Mouse (Mus musculus) limb, embryonic 13.5 days (tissue): ENCODE measurements at regions not wholly inside any gene's neighbourhood (a gene's known extent, or its start where the extent isn't known, plus 50 kb on each side); places are given as distances from the start of the nearest gene placed in this dataset.
"Not testable (repeated sequence)": the region's sequence is repeated elsewhere in the genome, so short reads cannot be mapped to it uniquely, and the experiment has no call there.

Experiments
- ATAC-seq: fragments of 200-750 bp; cut with Nextera tagmentation; 2 replicates; pipeline ENCODE4 v1.8.0; 2017; ENCODE audit warnings: low read depth, moderate number of reproducible peaks, moderate TSS enrichment; ENCODE audit not compliant: low FRiP score
- H3K27ac ChIP-seq: fragments of 300-500 bp; sonication (generic); 2 replicates; pipeline ENCODE4 v1.5.1; 2015; ENCODE audit warnings: inconsistent platforms, mild to moderate bottlenecking, moderate library complexity
- H3K27me3 ChIP-seq: fragments of 300-500 bp; sonication (generic); 2 replicates; pipeline ENCODE4 v1.6.1; 2015; ENCODE audit warnings: mild to moderate bottlenecking, inconsistent platforms
- H3K36me3 ChIP-seq: fragments of 300-500 bp; sonication (generic); 2 replicates; pipeline ENCODE4 v1.6.1; 2015; ENCODE audit warnings: inconsistent platforms, mild to moderate bottlenecking, moderate library complexity
- H3K4me1 ChIP-seq: fragments of 300-500 bp; sonication (generic); 2 replicates; pipeline ENCODE4 v1.6.1; 2015; ENCODE audit warnings: inconsistent platforms
- H3K4me2 ChIP-seq: fragments of 300-500 bp; sonication (generic); replicated peaks from 2 replicates; pipeline ENCODE4 v1.6.1; 2015; ENCODE audit warnings: inconsistent platforms, mild to moderate bottlenecking, moderate library complexity
- H3K4me3 ChIP-seq: fragments of 300-500 bp; sonication (generic); 2 replicates; pipeline ENCODE4 v1.5.1; 2015; ENCODE audit warnings: moderate library complexity, mild to moderate bottlenecking, inconsistent platforms
- H3K9ac ChIP-seq: fragments of 300-500 bp; sonication (generic); 2 replicates; pipeline ENCODE4 v1.6.1; 2015; ENCODE audit warnings: mild to moderate bottlenecking, inconsistent platforms
- H3K9me3 ChIP-seq: fragments of 300-500 bp; sonication (generic); 2 replicates; pipeline ENCODE4 v1.6.1; 2016; ENCODE audit warnings: inconsistent platforms
- WGBS: fragments of 180-500 bp; shearing (Covaris S2); methylation state at CpG from one replicate; pipeline ENCODE4 v1.1.7; 2015; 5-methylcytosine and 5-hydroxymethylcytosine counted together

- Histone ChIP-seq H3K4me3 (no peak overlapping the region), H3K9me3 (no peaks in the 10 kb centered on the region), H3K36me3 (no peaks in the 10 kb centered on the region), H3K4me1 (no peaks in the 10 kb centered on the region), H3K27ac (no peak overlapping the region), H3K9ac (no peak overlapping the region), H3K27me3 (no peaks in the 10 kb centered on the region), H3K4me2 (no peak overlapping the region)
- WGBS, result 74% methylated on average over 6 of the region's 6 CpGs
- no peak for ATAC-seq
Measured at GRCm38 (mm10) chr14:37571971-37572370, 436.9 kb upstream of the Ghitm start.

- Histone ChIP-seq H3K9ac (no peak overlapping the region), H3K4me2 (no peak overlapping the region), H3K36me3 (no peaks in the 10 kb centered on the region), H3K27me3 (no peaks in the 10 kb centered on the region), H3K27ac (no peak overlapping the region), H3K9me3 (no peaks in the 10 kb centered on the region), H3K4me1 (no peaks in the 10 kb centered on the region), H3K4me3 (no peak overlapping the region)
- WGBS, result 84% methylated on average over 5 of the region's 5 CpGs
- ATAC-seq, result no peak
Measured at GRCm38 (mm10) chr14:37558258-37558657, 423.2 kb upstream of the Ghitm start.

GRCm38 (mm10) chr14:37523616-37524015 lies 388.5 kb upstream of the Ghitm start:
- H3K9ac ChIP-seq, result no peak overlapping the region
- no peak for ATAC-seq
- H3K27ac ChIP-seq, result no peak overlapping the region
- H3K4me2 ChIP-seq, result no peak overlapping the region
- no peaks in the 10 kb centered on the region for H3K27me3 ChIP-seq
- no peak overlapping the region for H3K4me3 ChIP-seq
- H3K4me1 ChIP-seq, result no peaks in the 10 kb centered on the region
- H3K36me3 ChIP-seq, result no peaks in the 10 kb centered on the region
- no peaks in the 10 kb centered on the region for H3K9me3 ChIP-seq

GRCm38 (mm10) chr14:37520631-37521030 lies 385.6 kb upstream of the Ghitm start:
- ATAC-seq, result not testable (repeated sequence)
- 87% methylated on average over 3 of the region's 3 CpGs for WGBS

GRCm38 (mm10) chr14:37505314-37505713 lies 370.2 kb upstream of the Ghitm start:
- Histone ChIP-seq H3K27me3 (no peaks in the 10 kb centered on the region), H3K4me2 (no peak overlapping the region), H3K9ac (no peak overlapping the region), H3K27ac (no peak overlapping the region), H3K9me3 (no peaks in the 10 kb centered on the region), H3K4me1 (no peaks in the 10 kb centered on the region), H3K4me3 (no peak overlapping the region), H3K36me3 (no peaks in the 10 kb centered on the region)
- ATAC-seq, result no peak
- WGBS, result 75% methylated on average over 5 of the region's 5 CpGs

More at GRCm38 (mm10) chr14:37520631-37521030, 385.6 kb upstream of the Ghitm start:
- H3K4me1 ChIP-seq, H3K4me3 ChIP-seq, H3K4me2 ChIP-seq, H3K27me3 ChIP-seq, H3K27ac ChIP-seq, H3K9ac ChIP-seq, H3K36me3 ChIP-seq, H3K9me3 ChIP-seq: not testable (repeated sequence)

GRCm38 (mm10) chr14:37490711-37491110 lies 355.6 kb upstream of the Ghitm start:
- H3K27me3 ChIP-seq, result no peaks in the 10 kb centered on the region
- H3K9me3 ChIP-seq, result no peaks in the 10 kb centered on the region
- H3K27ac ChIP-seq, result no peak overlapping the region
- H3K4me3 ChIP-seq, result no peak overlapping the region
- no peaks in the 10 kb centered on the region for H3K36me3 ChIP-seq
- no peak overlapping the region for H3K9ac ChIP-seq
- 87% methylated on average over 4 of the region's 4 CpGs for WGBS
- H3K4me1 ChIP-seq, result no peaks in the 10 kb centered on the region
- no peak for ATAC-seq
- no peak overlapping the region for H3K4me2 ChIP-seq

GRCm38 (mm10) chr14:37485292-37485691 lies 350.2 kb upstream of the Ghitm start:
- Histone ChIP-seq H3K9ac (no peak overlapping the region), H3K4me1 (no peaks in the 10 kb centered on the region), H3K9me3 (no peaks in the 10 kb centered on the region), H3K4me2 (no peak overlapping the region), H3K27me3 (no peaks in the 10 kb centered on the region), H3K4me3 (no peak overlapping the region), H3K36me3 (no peaks in the 10 kb centered on the region), H3K27ac (no peak overlapping the region)
- WGBS, result 86% methylated on average over 8 of the region's 8 CpGs
- no peak for ATAC-seq

GRCm38 (mm10) chr14:37477599-37477998 lies 342.5 kb upstream of the Ghitm start:
- ATAC-seq, result no peak
- H3K4me1 ChIP-seq, result no peaks in the 10 kb centered on the region

GRCm38 (mm10) chr14:37468711-37469110 lies 333.6 kb upstream of the Ghitm start:
- H3K4me1 ChIP-seq, result no peaks in the 10 kb centered on the region
- H3K9ac ChIP-seq, result no peak overlapping the region
- H3K36me3 ChIP-seq, result no peaks in the 10 kb centered on the region
- ATAC-seq, result no peak
- H3K27me3 ChIP-seq, result no peaks in the 10 kb centered on the region
- H3K9me3 ChIP-seq, result no peaks in the 10 kb centered on the region
- H3K27ac ChIP-seq, result no peak overlapping the region
- H3K4me3 ChIP-seq, result no peak overlapping the region
- 66% methylated on average over 2 of the region's 2 CpGs for WGBS
- no peak overlapping the region for H3K4me2 ChIP-seq

More at GRCm38 (mm10) chr14:37477599-37477998, 342.5 kb upstream of the Ghitm start:
- H3K9ac ChIP-seq, result no peak overlapping the region
- H3K36me3 ChIP-seq, result no peaks in the 10 kb centered on the region
- H3K27ac ChIP-seq, result no peak overlapping the region
- no peak overlapping the region for H3K4me2 ChIP-seq
- no peak overlapping the region for H3K4me3 ChIP-seq
- H3K9me3 ChIP-seq, result no peaks in the 10 kb centered on the region
- H3K27me3 ChIP-seq, result no peaks in the 10 kb centered on the region

GRCm38 (mm10) chr14:37440874-37441273 lies 305.8 kb upstream of the Ghitm start:
- WGBS, result 87% methylated on average over 2 of the region's 2 CpGs
- Histone ChIP-seq H3K9me3 (no peaks in the 10 kb centered on the region), H3K4me2 (no peak overlapping the region), H3K9ac (no peak overlapping the region), H3K36me3 (no peaks in the 10 kb centered on the region), H3K4me1 (no peaks in the 10 kb centered on the region), H3K4me3 (no peak overlapping the region), H3K27me3 (no peaks in the 10 kb centered on the region), H3K27ac (no peak overlapping the region)
- ATAC-seq, result no peak

- Histone ChIP-seq H3K27me3 (no peaks in the 10 kb centered on the region), H3K36me3 (no peaks in the 10 kb centered on the region), H3K9ac (no peak overlapping the region), H3K4me1 (no peaks in the 10 kb centered on the region), H3K27ac (no peak overlapping the region), H3K4me3 (no peak overlapping the region), H3K4me2 (no peak overlapping the region), H3K9me3 (no peaks in the 10 kb centered on the region)
- 67% methylated on average over 1 of the region's 1 CpGs for WGBS
- ATAC-seq, result no peak
Measured at GRCm38 (mm10) chr14:37430656-37431055, 295.6 kb upstream of the Ghitm start.

GRCm38 (mm10) chr14:37425506-37425905 lies 290.4 kb upstream of the Ghitm start:
- Histone ChIP-seq H3K36me3 (no peaks in the 10 kb centered on the region), H3K27me3 (no peaks in the 10 kb centered on the region), H3K4me2 (no peak overlapping the region), H3K27ac (no peak overlapping the region), H3K9ac (no peak overlapping the region), H3K9me3 (no peaks in the 10 kb centered on the region), H3K4me3 (no peak overlapping the region), H3K4me1 (no peaks in the 10 kb centered on the region)
- ATAC-seq, result no peak

- H3K36me3 ChIP-seq, result no peaks in the 10 kb centered on the region
- no peak overlapping the region for H3K27ac ChIP-seq
- no peak for ATAC-seq
- H3K9me3 ChIP-seq, result no peaks in the 10 kb centered on the region
- no peak overlapping the region for H3K4me3 ChIP-seq
- H3K9ac ChIP-seq, result no peak overlapping the region
- WGBS, result 54% methylated on average over 2 of the region's 2 CpGs
- no peaks in the 10 kb centered on the region for H3K27me3 ChIP-seq
- no peak overlapping the region for H3K4me2 ChIP-seq
- H3K4me1 ChIP-seq, result no peaks in the 10 kb centered on the region
Measured at GRCm38 (mm10) chr14:37421566-37421965, 286.5 kb upstream of the Ghitm start.
